Mouse (Mus musculus): ENCODE data around the gene Sned1. TPM values are rescaled to one million over a fixed set of nuclear protein-coding genes. Genes with fewer than 3 reads are reported as not detected.
"Not testable (repeated sequence)": the region's sequence is repeated elsewhere in the genome, so short reads cannot be mapped to it uniquely, and the experiment has no call there.

Sned1 gene
- polyA plus RNA-seq, 1 experiment from 2014 or later, result 0.25 TPM

DNA sequence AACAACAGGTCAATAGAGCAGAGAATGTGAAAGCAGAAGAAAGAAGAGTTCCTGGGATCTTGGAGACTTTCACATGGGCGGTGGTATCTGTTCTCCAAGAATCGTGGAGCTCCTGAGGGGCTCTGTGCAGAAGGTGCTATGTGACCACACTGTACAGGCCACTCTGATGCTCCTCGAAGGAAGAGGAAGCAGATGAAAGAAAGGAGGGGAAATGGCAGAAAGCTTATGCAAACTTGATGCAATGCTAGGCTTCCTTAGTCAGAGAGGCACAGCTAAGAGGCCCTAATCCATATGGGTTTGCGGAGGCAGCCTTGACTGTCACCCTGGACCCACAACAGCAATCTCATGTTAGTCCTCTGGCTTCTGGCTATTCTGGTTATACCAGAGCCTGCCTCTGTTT, 55.3 kb downstream of the Sned1 start:
- H3K36me3 ChIP-seq (replicated peaks; ENCODE audit: insufficient read depth, low read length), result 0 out of 2 replicates have a peak, but pooled peaks cover 4% of the 10 kb centered on the region
- H3K27ac ChIP-seq (ENCODE audit: low read depth), result no peak overlapping the region
- no peak for TF ChIP-seq EP300 (IDR thresholded peaks at IDR 0.05; ENCODE audit: low read depth)
- TF ChIP-seq CTCF (IDR thresholded peaks at IDR 0.05; ENCODE audit: low read depth), result no peak
- no peak overlapping the region for H3K9ac ChIP-seq (replicated peaks)
- ATAC-seq (no peak), DNase-seq (no peak)
- H3K9me3 ChIP-seq (ENCODE audit: low read length), result no peaks in the 10 kb centered on the region
- H3K27me3 ChIP-seq (ENCODE audit: insufficient read depth, low read length), result no peaks in the 10 kb centered on the region
- no peak overlapping the region for H3K4me3 ChIP-seq (ENCODE audit: low read depth, low read length)
- H3K4me1 ChIP-seq (ENCODE audit: insufficient read depth), result no peaks in the 10 kb centered on the region
- 56% methylated on average over 4 of the region's 4 CpGs for WGBS (ENCODE audit: insufficient replicate concordance)
- H3K4me2 ChIP-seq (ENCODE audit: low read depth, low read length), result no peak overlapping the region

DNA sequence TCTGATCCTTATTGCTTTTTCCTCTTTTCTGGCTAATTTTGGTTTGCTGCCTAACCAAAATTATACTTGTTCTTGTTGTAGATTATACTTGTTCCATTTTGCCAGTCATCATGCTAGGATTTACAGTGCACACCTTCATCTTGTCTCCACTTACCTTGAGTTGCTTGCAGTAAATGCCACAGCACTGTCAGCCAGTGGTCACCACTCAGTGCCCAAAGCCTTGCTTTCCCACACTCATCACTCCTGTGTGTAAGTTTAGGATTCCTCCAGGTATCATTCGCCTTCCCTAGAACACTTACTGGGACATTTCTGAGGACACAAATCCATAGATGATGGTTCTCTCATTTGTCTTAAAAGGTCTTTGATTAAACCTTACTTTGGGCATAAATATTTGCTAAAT, 56.0 kb downstream of the Sned1 start:
- H3K4me3 ChIP-seq (ENCODE audit: low read depth, low read length), result no peak overlapping the region
- H3K9ac ChIP-seq (replicated peaks), result no peak overlapping the region
- H3K27me3 ChIP-seq (ENCODE audit: insufficient read depth, low read length), result no peaks in the 10 kb centered on the region
- 93% methylated on average over 1 of the region's 1 CpGs for WGBS (ENCODE audit: insufficient replicate concordance)
- 0 out of 2 replicates have a peak, but pooled peaks cover 4% of the 10 kb centered on the region for H3K36me3 ChIP-seq (replicated peaks; ENCODE audit: insufficient read depth, low read length)
- no peak overlapping the region for H3K27ac ChIP-seq (ENCODE audit: low read depth)
- TF ChIP-seq EP300 (IDR thresholded peaks at IDR 0.05; ENCODE audit: low read depth) (no peak), CTCF (IDR thresholded peaks at IDR 0.05; ENCODE audit: low read depth) (no peak)
- DNase-seq (no peak), ATAC-seq (no peak)
- H3K9me3 ChIP-seq (ENCODE audit: low read length), result no peaks in the 10 kb centered on the region
- H3K4me2 ChIP-seq (ENCODE audit: low read depth, low read length), result no peak overlapping the region
- no peaks in the 10 kb centered on the region for H3K4me1 ChIP-seq (ENCODE audit: insufficient read depth)

DNA sequence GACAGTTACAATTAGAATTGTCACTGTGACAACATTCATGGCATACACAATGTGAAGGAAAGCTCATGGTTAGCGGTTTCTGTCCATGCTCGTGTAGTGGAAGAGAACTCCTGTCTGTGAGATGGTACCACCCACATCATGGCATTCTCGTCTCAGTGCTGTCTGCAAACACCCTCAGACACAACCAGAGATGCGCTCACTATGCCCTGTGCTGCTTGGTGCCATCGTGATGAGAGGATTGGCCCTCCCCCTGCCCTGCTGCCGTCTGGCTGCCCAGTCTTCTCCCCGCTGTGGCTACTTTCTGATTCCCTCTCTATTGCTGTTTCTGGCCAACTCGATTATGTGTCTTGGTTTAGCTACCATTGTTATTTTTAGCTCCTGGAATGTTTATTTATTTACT, 56.4 kb downstream of the Sned1 start:
- no peaks in the 10 kb centered on the region for H3K9me3 ChIP-seq (ENCODE audit: low read length)

DNA sequence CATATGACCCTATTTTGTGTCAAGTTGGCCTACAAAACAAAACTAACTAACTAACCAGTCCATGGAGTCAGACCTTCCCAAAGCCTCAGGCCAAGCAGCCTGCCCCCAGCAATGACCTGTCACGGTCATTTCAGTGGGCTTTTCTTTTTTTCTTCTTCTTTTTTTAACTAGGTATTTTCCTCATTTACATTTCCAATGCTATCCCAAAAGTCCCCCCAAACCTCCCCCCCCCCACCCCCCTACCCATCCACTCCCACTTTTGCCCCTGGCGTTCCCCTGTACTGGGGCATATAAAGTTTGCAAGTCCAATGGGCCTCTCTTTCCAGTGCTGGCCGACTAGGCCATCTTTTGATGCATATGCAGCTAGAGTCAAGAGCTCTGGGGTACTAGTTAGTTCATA, 58.9 kb downstream of the Sned1 start:
- not testable (repeated sequence) for DNase-seq; ATAC-seq; H3K27me3 ChIP-seq (ENCODE audit: insufficient read depth, low read length); H3K27ac ChIP-seq (ENCODE audit: low read depth); H3K4me1 ChIP-seq (ENCODE audit: insufficient read depth); H3K4me2 ChIP-seq (ENCODE audit: low read depth, low read length); H3K4me3 ChIP-seq (ENCODE audit: low read depth, low read length); H3K9me3 ChIP-seq (ENCODE audit: low read length); H3K9ac ChIP-seq (replicated peaks)
- H3K36me3 ChIP-seq (replicated peaks; ENCODE audit: insufficient read depth, low read length), result peaks cover 18% of the 10 kb centered on the region
- WGBS (ENCODE audit: insufficient replicate concordance), result 75% methylated on average over 3 of the region's 3 CpGs

More for the DNA sequence above, 56.4 kb downstream of the Sned1 start:
- H3K27me3 ChIP-seq (ENCODE audit: insufficient read depth, low read length), result no peaks in the 10 kb centered on the region
- no peak overlapping the region for H3K9ac ChIP-seq (replicated peaks)
- no peaks in the 10 kb centered on the region for H3K4me1 ChIP-seq (ENCODE audit: insufficient read depth)
- H3K4me3 ChIP-seq (ENCODE audit: low read depth, low read length), result no peak overlapping the region
- peaks cover 6% of the 10 kb centered on the region for H3K36me3 ChIP-seq (replicated peaks; ENCODE audit: insufficient read depth, low read length)
- DNase-seq, result no peak
- 77% methylated on average over 8 of the region's 8 CpGs for WGBS (ENCODE audit: insufficient replicate concordance)
- no peak overlapping the region for H3K4me2 ChIP-seq (ENCODE audit: low read depth, low read length)
- ATAC-seq, result no peak
- H3K27ac ChIP-seq (ENCODE audit: low read depth), result no peak overlapping the region
- no peak for TF ChIP-seq CTCF (IDR thresholded peaks at IDR 0.05; ENCODE audit: low read depth)
- TF ChIP-seq EP300 (IDR thresholded peaks at IDR 0.05; ENCODE audit: low read depth), result no peak

DNA sequence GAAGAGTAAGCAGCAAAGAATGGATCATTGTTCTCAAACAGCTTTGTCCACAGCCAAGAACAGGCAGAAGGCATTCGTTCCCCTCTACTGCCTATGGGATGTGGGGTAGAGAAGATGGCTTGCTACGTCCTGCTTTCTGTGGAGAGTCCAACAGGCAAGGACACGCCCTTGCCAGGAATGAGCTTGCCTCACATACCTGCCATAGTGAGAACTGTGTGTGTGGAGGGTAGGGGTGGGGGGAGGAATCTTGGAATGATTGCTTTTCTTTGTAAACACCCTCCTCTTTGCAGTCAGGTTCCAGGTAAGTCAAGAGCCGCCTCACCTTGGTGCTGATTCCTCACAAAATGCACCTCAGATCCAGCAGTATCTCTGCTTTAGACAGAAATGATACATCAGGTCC, 64.2 kb downstream of the Sned1 start:
- WGBS (ENCODE audit: insufficient replicate concordance), result 83% methylated on average over 4 of the region's 4 CpGs

DNA sequence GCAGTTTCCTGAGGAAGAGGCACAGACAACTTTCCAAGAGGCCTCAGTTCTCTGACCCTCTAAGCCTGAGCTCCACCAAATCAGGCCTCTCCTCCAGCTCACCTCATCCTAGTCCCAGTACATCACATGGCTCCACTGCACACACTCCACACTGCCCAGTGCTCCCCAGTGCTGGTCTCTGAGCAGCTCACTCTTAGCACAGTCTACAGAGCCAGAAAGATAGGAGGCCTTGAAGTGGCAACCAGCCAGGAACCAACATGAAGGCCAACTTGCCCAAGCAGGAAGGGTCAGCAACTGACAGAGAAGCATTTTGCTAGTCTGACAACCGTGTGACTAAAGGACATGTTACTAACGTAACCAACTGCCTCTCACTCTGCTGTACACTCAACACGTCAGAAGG, 64.9 kb downstream of the Sned1 start:
- DNase-seq (no peak), ATAC-seq (no peak)
- no peak for TF ChIP-seq EP300 (IDR thresholded peaks at IDR 0.05; ENCODE audit: low read depth)
- no peak for TF ChIP-seq CTCF (IDR thresholded peaks at IDR 0.05; ENCODE audit: low read depth)
- H3K27me3 ChIP-seq (ENCODE audit: insufficient read depth, low read length), result no peaks in the 10 kb centered on the region
- H3K36me3 ChIP-seq (replicated peaks; ENCODE audit: insufficient read depth, low read length), result peaks cover 56% of the 10 kb centered on the region
- H3K4me1 ChIP-seq (ENCODE audit: insufficient read depth), result peaks cover 10% of the 10 kb centered on the region
- no peak overlapping the region for H3K4me2 ChIP-seq (ENCODE audit: low read depth, low read length)
- no peak overlapping the region for H3K4me3 ChIP-seq (ENCODE audit: low read depth, low read length)
- WGBS (ENCODE audit: insufficient replicate concordance), result 88% methylated on average over 3 of the region's 3 CpGs
- H3K9ac ChIP-seq (replicated peaks), result no peak overlapping the region
- no peaks in the 10 kb centered on the region for H3K9me3 ChIP-seq (ENCODE audit: low read length)
- H3K27ac ChIP-seq (ENCODE audit: low read depth), result no peak overlapping the region

More for the DNA sequence above, 64.2 kb downstream of the Sned1 start:
- Histone ChIP-seq H3K4me2 (ENCODE audit: low read depth, low read length) (no peak overlapping the region), H3K4me1 (ENCODE audit: insufficient read depth) (peaks cover 3% of the 10 kb centered on the region), H3K4me3 (ENCODE audit: low read depth, low read length) (no peak overlapping the region), H3K27me3 (ENCODE audit: insufficient read depth, low read length) (no peaks in the 10 kb centered on the region), H3K27ac (ENCODE audit: low read depth) (no peak overlapping the region), H3K36me3 (replicated peaks; ENCODE audit: insufficient read depth, low read length) (peaks cover 57% of the 10 kb centered on the region), H3K9ac (replicated peaks) (no peak overlapping the region), H3K9me3 (ENCODE audit: low read length) (no peaks in the 10 kb centered on the region)
- TF ChIP-seq CTCF (IDR thresholded peaks at IDR 0.05; ENCODE audit: low read depth), result no peak
- TF ChIP-seq EP300 (IDR thresholded peaks at IDR 0.05; ENCODE audit: low read depth), result no peak
- DNase-seq, result no peak
- ATAC-seq, result no peak

Measured in liver, postnatal 0 days (tissue).